Mouse (Mus musculus): ENCODE data around the gene Ak1.

- TF ChIP-seq CTCF (IDR thresholded peaks at IDR 0.05), result peak; percentile 22; the same call in 1 of the 2 replicates
- TF ChIP-seq EP300 (IDR thresholded peaks at IDR 0.05), result no peak
Measured at GRCm38 (mm10) chr2:32608141-32608777, 13.3 kb upstream of the Ak1 start.
